Mouse (Mus musculus) kidney, adult 2 months (tissue): ENCODE results near the gene Sfxn4. TPM values are rescaled to one million over a fixed set of nuclear protein-coding genes. Genes with fewer than 3 reads are reported as not detected.
A peak's percentile ranks its signal among the peaks of the same experiment; 100 is the strongest.

ENCODE experiments used
- DNase-seq: peaks from one replicate; pipeline ENCODE4 v3.0.0; 2021
- H3K27ac ChIP-seq: fragments of 200-500 bp; 2 replicates; pipeline ENCODE4 v1.5.1; 2012; ENCODE audit warnings: low read depth, low read length, control low read depth, inconsistent platforms; ENCODE audit not compliant: insufficient read depth
- H3K27me3 ChIP-seq: fragments of 200-500 bp; replicated peaks from 2 replicates; pipeline ENCODE4 v1.6.1; 2012; ENCODE audit warnings: mild to moderate bottlenecking, moderate library complexity, low read length, inconsistent platforms; ENCODE audit not compliant: control insufficient read depth, insufficient read depth
- H3K36me3 ChIP-seq: fragments of 200-500 bp; 2 replicates; pipeline ENCODE4 v1.6.1; 2012; ENCODE audit warnings: mild to moderate bottlenecking, moderate library complexity, low read length, inconsistent platforms; ENCODE audit not compliant: control insufficient read depth, insufficient read depth
- H3K4me1 ChIP-seq: fragments of 200-500 bp; 2 replicates; pipeline ENCODE4 v1.6.1; 2011; ENCODE audit warnings: low read length; ENCODE audit not compliant: control insufficient read depth, insufficient read depth
- H3K4me3 ChIP-seq: fragments of 200-500 bp; 2 replicates; pipeline ENCODE4 v1.5.1; 2011; ENCODE audit warnings: mild to moderate bottlenecking, low read depth, low read length, control low read depth; ENCODE audit not compliant: insufficient read depth
- CTCF ChIP-seq: fragments of 200-500 bp; conservative IDR thresholded peaks from 2 replicates; pipeline ENCODE4 v1.5.1; 2011; ENCODE audit warnings: low read depth, mild to moderate bottlenecking, control low read depth, low read length, moderate library complexity, mixed read lengths; ENCODE audit not compliant: insufficient read depth, insufficient read length
- POLR2A ChIP-seq: fragments of 200-500 bp; IDR thresholded peaks from one replicate; pipeline ENCODE4 v1.6.1; 2011; ENCODE audit warnings: low read depth, low read length, control low read depth
- WGBS: fragments of 180-500 bp; shearing (Covaris S2); methylation state at CpG from one replicate; pipeline ENCODE4 v1.1.7; 2018; 5-methylcytosine and 5-hydroxymethylcytosine counted together
- polyA plus RNA-seq: library from polyadenylated mRNA; depleted of rRNA; stranded (reverse); fragments of >200 nt; gene quantifications from 2 replicates; pipeline ENCODE4 v1.2.3, GENCODE M21; 2012

Gene Sfxn4
- polyA plus RNA-seq, 1 experiment = 3.6 TPM

DNA sequence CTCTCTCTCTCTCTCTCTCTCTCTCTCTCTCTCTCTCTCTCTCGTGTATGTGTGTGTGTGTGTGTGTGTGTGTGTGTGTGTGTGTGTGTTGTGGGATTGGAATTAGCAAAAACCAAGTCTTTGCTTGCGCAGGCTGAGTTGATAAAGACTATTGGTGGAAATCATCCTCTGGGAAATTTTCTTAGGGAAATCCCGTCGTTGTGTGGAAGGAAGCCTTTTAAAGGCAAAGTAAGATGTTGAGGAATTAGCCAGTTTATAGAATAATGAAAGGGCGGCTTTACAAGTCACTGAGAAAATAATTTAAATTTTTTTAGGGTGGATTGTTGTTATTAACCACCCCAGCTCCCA, 29.8 kb upstream of the Sfxn4 start:
- peak overlapping the region; percentile 32; the same call in 1 of the 2 replicates for H3K27ac ChIP-seq
- DNase-seq = peak; percentile 30
- TF ChIP-seq POLR2A (no peak), CTCF (no peak)

DNA sequence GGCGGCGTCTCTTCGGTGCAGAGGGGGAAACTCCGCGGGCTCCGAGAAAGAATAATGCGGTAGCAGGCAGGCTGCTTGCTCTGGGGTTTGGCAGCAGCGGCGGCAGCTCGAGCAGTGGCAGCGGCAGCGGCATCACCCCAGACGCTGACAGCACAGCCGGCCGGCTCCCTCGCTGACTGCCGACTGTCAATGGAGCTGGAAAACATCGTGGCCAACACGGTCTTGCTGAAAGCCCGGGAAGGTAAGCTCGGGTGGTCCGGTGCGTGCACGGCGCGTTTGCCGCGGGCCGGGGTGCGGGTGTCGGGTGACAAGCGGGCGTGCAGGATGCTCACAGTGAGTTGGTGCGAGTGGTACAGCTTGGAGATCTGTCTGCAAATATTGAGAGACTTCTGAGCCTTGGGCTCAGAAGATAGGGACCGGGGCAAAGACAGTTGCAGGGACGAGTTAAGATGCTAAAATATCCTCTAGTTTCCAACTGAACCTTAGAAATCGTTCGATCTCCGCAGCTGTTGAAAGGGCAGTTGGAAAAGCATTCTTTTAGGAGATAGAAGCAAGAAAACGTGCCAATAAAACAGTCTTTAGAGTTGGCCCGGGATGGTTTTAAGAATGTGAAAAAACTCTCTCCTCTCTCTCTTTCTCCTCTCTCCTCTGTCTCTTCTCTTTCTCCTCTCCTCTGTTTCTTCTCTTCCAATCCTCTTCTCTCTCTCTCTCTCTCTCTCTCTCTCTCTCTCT, 29.3 kb upstream of the Sfxn4 start:
- Histone ChIP-seq H3K4me3 (peak overlapping the region; percentile 72), H3K36me3 (no peaks in the 10 kb centered on the region), H3K4me1 (peaks cover 3% of the 10 kb centered on the region; the same call in 1 of the 2 replicates), H3K27me3 (no peaks in the 10 kb centered on the region), H3K27ac (peak overlapping the region; percentile 32)
- no peak for DNase-seq
- TF ChIP-seq POLR2A (no peak), CTCF (no peak)
- under 1% methylated on average over 41 of the region's 41 CpGs for WGBS

More for the DNA sequence above, 29.8 kb upstream of the Sfxn4 start:
- Histone ChIP-seq H3K4me1 (peaks cover 6% of the 10 kb centered on the region), H3K27me3 (no peaks in the 10 kb centered on the region), H3K4me3 (no peak overlapping the region), H3K36me3 (no peaks in the 10 kb centered on the region)
- WGBS = 12% methylated on average over 4 of the region's 5 CpGs

DNA sequence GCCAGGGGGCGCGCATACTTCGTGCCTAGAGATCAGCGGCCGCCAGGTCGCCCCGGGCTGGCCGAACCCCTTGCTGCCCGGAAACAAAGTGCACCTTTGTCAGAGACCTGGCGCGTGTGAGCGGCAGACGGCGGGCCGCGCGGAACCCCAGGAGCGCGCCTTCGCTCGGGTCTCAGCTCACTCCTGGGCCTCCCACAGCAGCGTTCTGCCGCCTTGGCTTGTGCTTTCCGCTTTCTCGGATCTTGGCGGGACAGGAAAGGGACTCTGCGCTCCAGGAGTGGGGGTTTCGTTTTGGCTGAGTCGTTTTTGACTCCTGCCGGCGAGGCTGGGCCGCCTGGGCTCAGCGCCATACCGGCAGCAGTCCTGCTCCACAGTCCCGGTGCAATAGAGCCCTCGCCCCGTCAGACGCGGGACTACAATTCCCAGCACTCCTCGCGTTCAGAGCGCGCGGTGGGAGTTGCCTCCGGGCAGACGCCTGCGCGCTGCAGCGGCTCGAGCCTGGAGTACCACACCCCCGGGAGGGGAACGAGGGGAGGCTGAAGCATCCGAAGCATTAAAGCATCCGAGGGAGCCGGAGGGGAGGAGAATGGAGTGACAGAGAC, 28.5 kb upstream of the Sfxn4 start, which contains the start of gene Grk5:
Gene Grk5 (plus strand): TSS at position 36 of the 602 bp plus-strand sequence.
- H3K4me3 ChIP-seq = peak within 1 kb of the TSS; percentile 72
- peak within 1 kb of the TSS; percentile 98 for H3K27ac ChIP-seq
- under 1% methylated on average over 55 of the region's 55 CpGs for WGBS
- H3K36me3 ChIP-seq = no peaks in the 10 kb centered on the region
- H3K4me1 ChIP-seq = peaks cover 3% of the 10 kb centered on the region; the same call in 1 of the 2 replicates
- peak; percentile 97 for DNase-seq
- H3K27me3 ChIP-seq = no peaks in the 10 kb centered on the region
- TF ChIP-seq POLR2A = no peak
- TF ChIP-seq CTCF = peak; percentile 68; the same call in 1 of the 2 replicates

DNA sequence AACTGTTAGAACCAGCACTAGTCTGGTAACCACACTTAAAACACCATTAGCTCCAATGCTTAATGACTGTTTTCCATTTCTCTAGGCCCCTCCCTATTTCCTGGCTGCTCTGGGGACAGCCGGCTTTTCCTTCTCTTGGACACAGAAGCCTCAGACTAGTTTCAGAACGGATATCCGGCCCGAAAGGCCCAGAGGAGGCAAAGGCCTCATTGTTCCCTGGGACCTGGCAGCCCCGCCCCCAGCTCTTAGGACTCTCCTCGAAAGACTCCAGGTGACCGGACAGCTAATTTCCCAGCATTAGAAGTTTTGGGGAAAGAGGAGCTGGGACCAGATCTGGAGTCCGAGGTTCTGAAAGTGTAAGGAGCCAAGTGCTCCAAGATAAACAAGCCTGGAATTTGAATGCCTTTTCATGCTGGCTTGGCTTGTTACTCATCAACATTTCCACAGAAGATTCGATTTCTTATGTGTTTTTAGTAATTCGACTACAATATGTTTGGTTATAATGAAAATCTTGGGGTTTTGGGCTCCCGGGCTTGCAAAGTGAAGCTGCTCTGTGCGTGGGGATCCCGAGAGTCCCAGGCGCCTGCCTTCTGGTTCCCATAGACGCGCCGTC, 27.9 kb upstream of the Sfxn4 start:
- no peak; the same call in 1 of the 2 replicates for TF ChIP-seq CTCF
- no peak for TF ChIP-seq POLR2A
- Histone ChIP-seq H3K36me3 (no peaks in the 10 kb centered on the region), H3K27ac (peak overlapping the region; percentile 91), H3K4me1 (peaks cover 3% of the 10 kb centered on the region; the same call in 1 of the 2 replicates), H3K4me3 (peak overlapping the region; percentile 72), H3K27me3 (no peaks in the 10 kb centered on the region)
- peak; percentile 91 for DNase-seq
- WGBS = 4% methylated on average over 17 of the region's 17 CpGs

DNA sequence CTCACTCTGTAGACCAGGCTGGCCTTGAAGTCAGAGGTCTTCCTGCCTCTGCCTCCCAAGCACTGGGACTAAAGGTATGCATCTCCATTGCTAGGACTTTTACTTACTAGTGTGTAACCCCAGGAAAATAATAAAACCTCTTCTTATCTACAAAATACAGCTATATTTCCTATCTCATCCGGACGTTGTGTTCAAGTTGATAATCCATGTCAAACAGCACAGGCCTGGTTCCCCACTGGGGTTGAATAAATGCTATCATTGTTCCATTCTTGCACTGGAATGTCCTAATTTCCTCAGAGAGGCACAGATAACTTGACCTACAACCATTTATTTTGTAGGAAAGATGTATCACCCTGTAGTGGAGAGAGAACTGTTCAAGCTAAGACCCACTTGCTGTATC, 26.4 kb upstream of the Sfxn4 start:
- TF ChIP-seq CTCF = no peak
- no peak for TF ChIP-seq POLR2A
- H3K4me3 ChIP-seq = no peak overlapping the region
- no peak for DNase-seq
- 80% methylated on average over 2 of the region's 2 CpGs for WGBS
- peaks cover 3% of the 10 kb centered on the region; the same call in 1 of the 2 replicates for H3K4me1 ChIP-seq
- no peaks in the 10 kb centered on the region for H3K36me3 ChIP-seq
- no peak overlapping the region for H3K27ac ChIP-seq
- no peaks in the 10 kb centered on the region for H3K27me3 ChIP-seq

DNA sequence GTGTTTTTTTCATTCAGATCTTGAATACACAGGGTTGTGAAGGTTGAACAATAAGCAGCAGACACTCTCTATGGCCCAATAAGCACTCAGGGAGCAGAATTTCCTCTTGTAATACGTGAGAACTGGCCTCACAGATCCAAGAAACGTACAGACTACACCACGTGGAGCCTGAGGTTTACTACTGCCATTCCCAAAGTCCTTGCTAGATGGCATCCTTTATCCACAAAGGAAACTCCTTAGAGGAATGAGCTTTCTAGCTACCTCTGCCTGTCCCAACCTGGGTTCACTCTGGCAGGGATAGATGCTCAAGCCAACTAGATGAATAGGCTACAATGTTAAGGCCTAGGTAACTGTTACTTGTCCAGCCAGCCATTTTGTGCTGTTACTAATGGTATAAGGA, 21.9 kb upstream of the Sfxn4 start:
- Histone ChIP-seq H3K27me3 (no peaks in the 10 kb centered on the region), H3K4me3 (no peak overlapping the region), H3K36me3 (no peaks in the 10 kb centered on the region), H3K4me1 (no peaks in the 10 kb centered on the region), H3K27ac (no peak overlapping the region)
- WGBS = 4% methylated on average over 3 of the region's 3 CpGs
- no peak for TF ChIP-seq POLR2A
- peak; percentile 61 for TF ChIP-seq CTCF
- DNase-seq = peak; percentile 70

DNA sequence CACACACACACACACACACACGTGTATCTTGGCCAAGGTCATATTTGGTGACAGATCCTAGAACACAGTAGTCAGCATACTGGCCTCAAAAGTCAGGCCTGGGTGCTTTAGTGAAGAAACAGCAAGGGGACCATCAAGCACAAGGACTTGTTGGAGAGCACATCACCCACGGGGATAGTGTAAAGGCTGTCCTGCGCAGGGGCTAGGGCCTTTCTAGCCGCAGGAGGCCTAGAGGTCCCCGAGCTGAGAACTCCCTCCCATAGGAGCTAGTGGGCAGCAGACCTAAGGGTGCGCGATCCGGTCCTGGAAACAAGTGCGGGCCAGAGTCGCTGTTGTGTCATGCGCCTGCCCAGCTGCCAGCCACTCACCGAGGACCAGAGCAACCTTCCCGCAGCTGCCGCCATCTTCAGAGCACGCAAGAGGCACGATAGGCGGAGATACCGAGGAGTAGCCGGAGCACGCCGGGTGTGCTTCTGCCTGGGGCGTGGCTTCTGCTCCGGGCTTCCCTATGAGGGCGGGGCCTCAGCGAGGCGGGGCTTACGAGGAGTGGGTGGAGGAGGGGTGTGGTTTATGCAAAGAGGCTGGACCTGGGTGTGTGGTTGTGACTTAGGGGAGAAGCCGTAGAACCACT, 12.9 kb upstream of the Sfxn4 start, which contains the start of gene Prdx3:
Gene Prdx3 (minus strand): TSS at position 493 of the 631 bp plus-strand sequence.
- Histone ChIP-seq H3K27ac (peak within 1 kb of the TSS; percentile 49), H3K36me3 (peaks cover 9% of the 10 kb centered on the region), H3K4me1 (peaks cover 9% of the 10 kb centered on the region), H3K4me3 (peak within 1 kb of the TSS; percentile 68), H3K27me3 (no peaks in the 10 kb centered on the region)
- peak; percentile 87 for TF ChIP-seq POLR2A
- no peak for TF ChIP-seq CTCF
- WGBS = under 1% methylated on average over 28 of the region's 28 CpGs
- peak; percentile 99 for DNase-seq
